Mouse (Mus musculus): ENCODE data around the gene Ciapin1.

The Ciapin1 gene

DNA sequence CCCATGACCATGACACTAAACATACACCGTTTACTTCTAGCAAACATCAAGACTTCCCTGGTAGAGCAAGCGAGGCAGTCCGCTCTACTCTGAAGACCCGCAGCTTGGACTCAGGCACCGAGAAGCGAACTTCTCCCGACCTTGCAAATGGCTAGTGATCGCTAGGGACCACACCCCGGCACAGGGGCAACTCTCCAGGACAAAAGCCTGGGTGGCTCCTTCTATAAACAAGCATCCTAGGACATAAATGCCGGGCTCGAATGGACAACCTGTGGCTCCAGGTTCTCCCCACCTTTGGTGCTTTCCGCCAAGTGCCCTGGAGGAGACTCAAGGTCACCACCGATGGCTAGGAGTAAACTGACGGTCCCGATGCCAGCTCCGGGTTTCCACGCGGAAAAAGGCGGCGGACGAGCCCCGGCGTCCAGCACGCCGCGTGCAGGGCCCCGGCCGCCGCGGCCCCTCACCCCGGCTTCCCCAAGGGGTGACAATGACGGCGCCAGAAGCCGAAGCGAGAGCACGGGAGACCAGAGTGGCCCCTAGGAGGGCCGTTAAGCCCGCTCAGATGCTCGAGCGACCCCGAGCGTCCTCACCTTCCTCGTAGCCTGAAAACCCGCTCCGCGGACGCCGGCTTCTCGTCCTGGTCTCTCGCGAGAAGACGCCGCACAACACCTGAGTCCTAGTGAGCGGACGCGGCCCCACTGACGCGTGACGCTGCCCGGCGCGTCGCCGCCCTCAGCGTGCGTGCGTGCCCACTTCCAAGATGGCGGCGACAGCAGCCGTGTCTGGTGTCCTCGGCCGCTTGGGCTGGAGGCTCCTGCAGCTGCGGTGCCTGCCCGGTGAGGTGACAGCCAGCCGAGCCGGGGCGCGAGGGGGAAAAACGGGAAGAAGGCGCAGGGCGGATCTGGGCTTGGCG, at the start of gene Ciapin1, which contains the start of gene Coq9:
Gene Ciapin1, minus strand, starts transcription at position 697 of the 913 bp plus-strand sequence.
Gene Coq9, plus strand, starts transcription at position 660 of the 913 bp plus-strand sequence.
- DNase-seq (ENCODE audit: low read depth, low spot score) = peak; percentile 97

DNA sequence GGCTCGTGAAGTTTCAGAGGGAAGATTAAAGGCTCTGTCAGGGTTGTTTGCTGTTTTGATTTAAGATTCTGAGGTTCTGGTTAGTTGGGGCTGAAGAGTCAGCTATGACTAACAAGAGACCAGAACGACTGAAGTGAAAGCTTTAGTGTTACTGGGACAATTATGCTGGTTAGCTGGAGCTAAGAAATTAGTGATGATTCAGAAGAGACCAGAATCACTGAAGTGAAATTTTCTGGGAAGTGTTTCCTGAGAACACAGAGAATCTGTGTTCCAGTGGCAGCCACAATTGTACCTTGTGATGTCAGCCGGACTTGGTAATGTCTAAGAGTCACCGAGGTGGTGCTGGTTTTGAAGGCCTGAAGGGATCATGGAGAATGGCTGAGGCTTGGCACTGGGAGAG, 42.6 kb upstream of the Ciapin1 start:
- DNase-seq (ENCODE audit: low read depth, low spot score) = no peak

DNA sequence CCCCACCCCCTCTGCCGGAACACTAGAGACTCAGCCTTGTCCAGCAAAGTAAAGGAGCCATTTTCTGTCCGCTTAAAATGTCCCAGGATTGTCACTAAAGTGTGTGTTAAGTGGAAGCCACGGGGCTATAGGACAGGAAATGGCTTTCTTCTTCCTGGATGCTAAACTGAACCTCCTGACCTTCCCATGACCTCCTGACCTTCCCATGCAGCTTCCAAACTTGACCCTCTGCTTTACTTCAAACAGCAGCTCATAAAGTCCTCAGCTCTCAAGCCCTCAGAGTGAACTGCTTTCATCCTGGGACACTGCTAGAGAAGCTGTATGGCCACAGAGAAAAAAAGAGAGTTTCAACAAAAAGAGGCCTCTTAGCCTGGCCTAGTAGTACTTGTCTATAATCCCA, 38.7 kb upstream of the Ciapin1 start:
- peak; percentile 62 for DNase-seq (ENCODE audit: low read depth, low spot score)

DNA sequence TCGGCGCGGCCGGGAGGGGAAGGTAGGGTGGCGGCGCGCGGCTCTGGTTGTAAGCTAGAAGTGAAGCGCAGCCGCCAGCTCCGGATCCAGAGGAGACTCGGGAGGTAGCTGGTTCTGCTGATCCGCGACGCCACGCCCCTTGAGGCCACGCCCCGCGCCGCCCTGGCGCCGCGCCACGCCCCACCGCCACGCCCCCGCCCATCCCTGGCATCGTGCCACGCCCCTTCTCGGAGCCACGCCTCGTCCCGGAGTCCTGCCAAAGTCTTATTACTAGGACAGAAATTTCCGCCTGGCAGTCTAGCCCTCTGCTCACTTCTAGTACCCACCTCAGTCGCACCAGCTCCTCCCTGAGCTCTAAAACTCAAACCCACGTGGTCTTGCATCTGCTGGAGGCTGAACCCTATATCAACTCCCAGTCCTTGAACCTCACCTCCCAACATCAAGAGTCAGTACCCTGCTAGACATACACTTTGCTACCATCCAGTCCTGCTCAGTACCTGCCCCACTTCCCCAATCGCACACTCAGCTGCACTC, 38.1 kb upstream of the Ciapin1 start, which contains the start of gene Dok4:
Gene Dok4, minus strand, starts transcription at position 134 of the 534 bp plus-strand sequence.
- DNase-seq (ENCODE audit: low read depth, low spot score) = peak; percentile 85

DNA sequence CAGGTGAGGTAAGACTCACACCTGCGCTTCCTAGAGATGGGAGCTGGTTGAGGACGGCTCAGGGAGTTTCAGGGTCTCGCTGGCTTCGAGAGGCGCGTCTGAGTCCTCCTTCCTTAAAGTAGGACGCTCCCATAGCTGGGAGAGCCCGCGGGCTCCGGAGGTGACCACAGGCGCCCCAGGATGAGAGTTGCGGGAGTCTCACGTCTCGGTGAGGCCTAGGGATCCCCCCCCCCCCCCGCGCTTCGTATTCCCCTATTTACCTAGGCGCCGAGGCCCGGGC, 37.7 kb upstream of the Ciapin1 start:
- DNase-seq (ENCODE audit: low read depth, low spot score) = no peak

DNA sequence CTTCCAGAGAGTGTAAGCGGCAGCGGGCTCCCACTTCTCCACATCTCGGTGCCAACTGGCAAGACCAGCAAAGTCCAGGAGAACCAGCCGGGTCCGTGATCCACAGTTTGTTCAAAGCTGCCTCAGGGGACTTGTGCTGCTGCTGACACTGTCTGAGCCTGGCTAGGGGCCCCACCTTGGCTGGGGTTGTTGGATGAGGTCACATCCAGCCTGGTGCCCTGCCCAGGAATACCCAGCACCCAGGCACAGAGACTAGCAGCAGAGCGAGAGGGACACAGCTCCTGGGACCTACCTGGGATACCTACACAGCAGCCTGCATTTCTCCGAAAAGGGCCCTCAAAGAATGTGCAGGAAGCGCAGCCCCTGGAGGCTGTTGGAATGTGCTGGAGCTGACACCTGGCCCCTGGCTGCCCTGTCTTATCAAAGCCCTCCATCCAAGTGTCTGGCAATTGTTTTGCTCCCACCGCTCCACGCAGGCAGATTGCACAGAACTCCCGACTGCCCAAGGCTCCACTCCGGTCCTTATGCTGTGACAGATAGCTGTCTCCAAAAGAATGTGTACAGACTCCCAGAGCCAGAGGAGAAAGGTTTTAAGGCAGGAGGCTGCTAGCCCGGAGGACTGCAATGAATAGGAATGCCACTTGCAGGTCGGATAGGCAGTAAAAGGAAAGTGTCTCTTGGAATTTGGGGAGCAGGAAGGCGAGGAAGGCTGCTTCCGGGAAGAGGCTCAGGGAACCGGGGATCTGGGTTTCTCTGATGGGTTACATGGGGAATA, 37.1 kb upstream of the Ciapin1 start:
- peak; percentile 24 for DNase-seq (ENCODE audit: low read depth, low spot score)

DNA sequence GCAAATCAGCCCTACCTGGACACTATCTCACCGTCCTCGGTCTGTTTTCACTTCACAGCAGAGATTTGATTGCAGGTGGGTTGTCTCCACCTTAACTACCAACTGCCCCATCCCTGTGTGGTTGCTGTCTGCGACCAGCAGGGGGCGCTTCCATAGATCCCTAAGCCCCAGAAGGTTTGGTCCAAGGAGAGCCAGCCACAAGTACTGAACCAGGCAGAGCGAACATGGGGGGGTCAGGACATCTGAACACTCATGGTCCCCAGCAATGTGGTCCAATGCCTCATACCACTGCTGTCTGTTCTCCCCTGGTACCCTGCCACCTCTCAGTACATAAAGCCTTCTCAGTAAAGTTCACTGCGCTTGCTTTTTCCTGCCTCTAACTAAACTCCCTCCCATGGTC, 36.2 kb upstream of the Ciapin1 start:
- DNase-seq (ENCODE audit: low read depth, low spot score) = peak; percentile 84

DNA sequence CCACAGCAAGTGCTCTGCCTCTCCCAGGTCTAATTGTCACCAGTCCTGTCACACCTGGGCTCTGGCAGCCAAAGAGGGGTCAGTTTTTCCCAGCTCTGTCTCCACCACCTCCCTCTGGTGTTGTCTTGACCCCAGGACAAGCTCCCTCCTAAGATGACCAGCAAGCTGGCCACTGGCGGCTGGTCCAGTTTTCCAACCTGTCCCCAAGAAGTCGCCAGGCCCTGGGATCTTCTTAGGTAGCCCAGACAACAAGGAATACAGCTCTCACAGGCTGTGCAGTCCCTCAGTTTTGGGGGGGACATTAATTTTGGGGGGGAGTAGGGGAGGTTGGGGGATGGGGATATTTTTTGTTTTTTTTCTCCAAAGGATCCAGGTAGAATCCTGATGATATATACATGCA, 34.4 kb upstream of the Ciapin1 start:
- DNase-seq (ENCODE audit: low read depth, low spot score) = no peak

DNA sequence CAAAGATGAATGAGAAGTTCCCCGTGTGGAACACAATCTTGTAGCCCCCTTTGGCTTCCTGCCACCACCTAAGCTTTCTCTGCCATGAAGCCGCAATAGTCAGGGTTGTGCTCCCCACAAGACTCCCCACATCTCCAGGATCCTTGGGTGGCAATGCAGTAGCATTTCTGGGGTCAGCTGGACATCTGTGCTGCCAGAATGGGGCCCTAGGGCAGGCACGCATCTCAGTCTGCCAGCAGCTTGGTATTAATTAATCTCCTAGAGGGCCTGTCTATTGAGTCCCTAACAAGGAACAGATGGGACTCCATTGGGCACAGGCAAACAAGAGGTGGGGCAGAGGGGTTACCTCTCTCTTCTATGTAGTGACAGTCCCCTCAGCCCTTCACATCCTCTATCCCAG, 34.0 kb upstream of the Ciapin1 start:
- DNase-seq (ENCODE audit: low read depth, low spot score) = no peak

DNA sequence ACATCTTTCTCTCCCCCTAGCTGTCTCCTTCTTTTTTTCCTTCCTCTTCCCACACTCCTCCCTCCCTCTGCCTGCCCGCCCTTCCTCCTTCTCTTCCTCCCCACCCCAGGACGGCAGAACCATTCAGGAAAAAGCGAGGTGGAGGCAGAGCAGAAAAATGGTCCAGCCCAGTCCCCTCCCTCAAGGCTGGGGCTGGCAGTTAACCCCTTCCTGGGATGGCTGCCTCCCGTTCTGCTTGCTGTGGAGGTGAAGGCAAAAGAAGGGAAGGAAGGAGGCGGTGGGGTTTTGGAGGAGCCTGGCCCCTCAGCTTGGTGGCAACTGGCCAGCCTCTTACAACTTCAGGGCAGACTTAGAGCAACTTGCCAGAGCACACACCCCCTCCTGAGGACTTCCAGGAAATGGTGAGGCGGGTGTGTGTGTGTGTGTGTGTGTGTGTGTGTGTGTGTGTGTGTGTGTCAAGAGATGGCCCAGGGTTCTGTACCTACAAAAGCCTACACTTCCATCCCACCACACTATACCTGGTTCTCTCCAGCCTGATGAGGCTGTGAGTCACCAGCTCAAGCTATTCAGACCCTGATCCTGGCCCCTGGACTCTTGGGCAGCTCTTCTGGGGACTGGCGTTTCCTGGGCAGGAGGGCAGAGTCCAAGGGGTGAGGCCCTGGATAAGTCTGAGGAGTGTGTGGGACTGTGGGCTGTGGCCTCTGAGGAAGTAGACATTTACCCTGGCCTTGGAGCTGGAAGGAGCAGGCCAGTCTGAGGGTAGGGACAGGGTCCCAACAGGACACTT, 33.1 kb upstream of the Ciapin1 start:
- DNase-seq (ENCODE audit: low read depth, low spot score) = peak; percentile 63

DNA sequence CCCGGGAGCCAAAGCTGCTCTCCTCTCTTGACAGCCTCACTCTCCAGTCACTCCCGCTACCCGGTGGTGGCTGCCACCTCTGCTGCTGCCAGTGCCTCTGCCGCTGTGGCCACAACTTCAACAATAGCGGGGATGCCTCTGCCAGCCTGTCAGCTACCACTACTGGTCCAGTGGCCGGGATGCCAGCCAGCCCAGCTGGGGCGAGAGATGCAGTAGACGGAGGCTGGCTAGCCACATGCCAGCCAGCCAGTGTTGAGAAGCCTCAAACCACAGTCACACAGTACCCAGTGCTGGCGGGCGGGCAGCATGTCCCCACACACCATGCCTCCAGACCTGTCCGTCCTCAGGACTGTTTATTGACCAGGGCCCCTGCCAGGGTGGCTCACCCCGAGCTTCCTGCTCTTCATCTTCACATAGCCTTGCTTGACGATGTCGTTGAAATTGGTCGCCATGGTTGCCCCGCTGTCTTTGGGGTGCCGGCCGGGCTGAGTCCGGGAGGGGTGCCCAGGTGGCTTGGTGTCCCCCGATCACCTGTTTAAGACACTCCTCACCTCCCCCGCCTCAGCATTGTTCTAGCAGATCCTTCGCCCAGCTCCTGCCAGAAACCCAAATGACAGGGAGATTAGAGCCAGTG, 32.4 kb upstream of the Ciapin1 start:
- no peak for DNase-seq (ENCODE audit: low read depth, low spot score)

DNA sequence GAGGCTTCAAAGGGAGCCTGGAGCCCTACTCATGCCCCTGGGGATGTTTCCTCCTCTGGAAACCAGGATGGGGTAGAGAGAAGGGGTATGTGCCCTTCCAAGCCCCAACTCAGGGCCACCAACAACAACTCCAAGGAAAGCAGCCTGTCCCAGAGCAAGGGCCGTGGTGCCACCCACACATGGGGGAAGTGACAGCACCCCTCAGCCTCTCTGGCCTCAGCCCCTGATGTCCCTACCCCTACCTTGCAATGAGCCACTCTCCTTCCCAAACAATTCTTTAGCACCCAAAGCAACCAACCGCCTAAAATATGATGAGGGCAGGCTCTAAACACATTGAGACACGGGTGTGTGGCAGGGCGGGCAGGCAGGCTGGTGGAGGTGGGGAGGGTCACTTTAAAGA, 31.8 kb upstream of the Ciapin1 start:
- no peak for DNase-seq (ENCODE audit: low read depth, low spot score)

DNA sequence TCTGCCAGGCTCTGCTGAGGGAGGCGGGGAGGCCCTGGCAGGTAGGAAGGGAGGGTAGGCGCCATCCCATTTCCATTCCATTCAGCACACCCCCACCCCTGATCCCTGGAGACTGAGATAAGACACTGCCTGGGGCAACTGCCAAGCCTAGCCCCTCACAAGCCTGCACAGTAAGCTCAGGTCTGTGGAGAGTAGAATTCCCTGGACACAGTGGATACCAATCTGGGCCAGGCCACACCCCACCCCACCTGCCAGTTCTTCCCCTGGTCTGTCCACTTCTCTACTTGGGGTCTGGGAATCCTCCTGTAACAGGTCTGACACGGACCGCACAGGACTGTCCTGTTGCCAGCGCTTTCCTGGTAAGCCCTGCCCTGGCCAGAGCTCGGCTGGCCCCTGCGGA, 31.0 kb upstream of the Ciapin1 start:
- no peak for DNase-seq (ENCODE audit: low read depth, low spot score)

DNA sequence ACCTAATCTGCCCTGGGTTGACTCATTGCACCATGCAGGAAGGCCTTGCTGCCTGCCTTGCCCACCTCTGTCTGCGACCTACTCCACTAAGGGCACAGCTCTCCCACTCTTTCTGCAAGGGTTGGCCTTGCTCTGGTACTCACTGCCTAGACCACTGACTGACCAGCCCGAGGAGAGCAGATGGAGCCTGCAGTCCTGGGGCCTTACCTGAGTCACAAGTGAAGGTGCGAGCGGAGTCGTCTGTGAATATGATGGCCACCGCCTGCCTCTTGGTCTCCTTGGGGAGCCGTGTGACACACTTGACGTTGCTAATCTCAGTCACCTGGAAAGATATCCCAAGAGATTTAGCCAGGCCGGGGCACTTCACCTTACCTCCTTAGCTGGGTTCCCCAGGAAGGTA, 28.8 kb upstream of the Ciapin1 start:
- DNase-seq (ENCODE audit: low read depth, low spot score) = no peak

DNA sequence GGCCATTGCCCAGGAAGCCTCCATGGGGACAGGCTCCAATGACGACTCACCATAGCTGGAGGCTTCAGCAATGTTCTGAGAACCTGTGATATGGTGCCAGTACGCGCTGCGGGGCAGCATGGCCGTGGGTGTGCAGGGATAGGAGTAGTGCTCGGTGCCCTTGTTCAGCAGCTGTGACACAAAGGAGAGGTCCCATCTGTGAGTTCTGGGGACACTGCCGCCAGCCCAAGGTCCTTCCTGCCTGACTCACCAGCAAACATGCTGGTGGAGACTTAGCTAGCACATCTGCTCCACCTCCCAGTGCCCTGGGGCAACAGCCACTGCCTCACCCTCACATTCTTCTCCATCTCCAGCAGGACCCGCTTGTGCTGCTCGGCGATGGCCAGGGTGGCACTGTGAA, 27.1 kb upstream of the Ciapin1 start:
- DNase-seq (ENCODE audit: low read depth, low spot score) = no peak

DNA sequence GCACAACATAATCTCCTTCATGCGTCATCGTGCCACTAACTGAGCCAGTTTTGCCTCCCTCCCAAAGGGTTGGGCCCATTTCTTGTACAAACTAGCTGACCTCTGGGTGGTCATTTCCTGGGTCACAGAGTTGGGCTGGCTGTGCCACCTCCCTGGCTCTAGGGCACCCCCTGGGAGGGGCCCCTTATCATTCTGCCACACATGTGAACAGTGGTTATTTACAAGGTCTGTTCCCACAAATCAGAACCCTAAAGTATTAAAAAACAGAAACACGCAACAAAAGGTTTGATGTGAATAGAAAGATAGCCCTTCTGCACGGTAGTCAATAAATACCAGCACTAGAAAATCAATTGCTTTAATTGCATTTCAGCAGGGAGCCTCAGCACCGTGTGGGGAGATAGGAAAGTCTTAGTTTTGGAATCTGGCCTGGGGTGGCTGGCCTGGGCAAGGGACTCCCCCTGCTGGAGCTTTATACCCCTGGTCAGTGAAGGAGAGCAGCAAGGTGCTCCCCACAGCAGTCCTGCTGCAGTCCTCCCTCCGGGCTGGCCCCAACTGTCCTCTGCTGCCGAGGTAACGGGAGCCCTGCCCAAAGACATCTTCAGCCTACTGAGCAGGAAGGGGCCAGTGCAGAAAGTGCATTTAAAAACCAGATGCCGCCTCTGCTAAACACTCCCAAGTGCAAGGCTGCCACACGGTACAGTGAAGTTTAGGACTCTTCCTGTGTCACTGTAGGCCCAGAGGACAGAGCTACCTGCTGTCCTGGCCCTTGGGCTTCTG, 25.9 kb upstream of the Ciapin1 start:
- no peak for DNase-seq (ENCODE audit: low read depth, low spot score)

DNA sequence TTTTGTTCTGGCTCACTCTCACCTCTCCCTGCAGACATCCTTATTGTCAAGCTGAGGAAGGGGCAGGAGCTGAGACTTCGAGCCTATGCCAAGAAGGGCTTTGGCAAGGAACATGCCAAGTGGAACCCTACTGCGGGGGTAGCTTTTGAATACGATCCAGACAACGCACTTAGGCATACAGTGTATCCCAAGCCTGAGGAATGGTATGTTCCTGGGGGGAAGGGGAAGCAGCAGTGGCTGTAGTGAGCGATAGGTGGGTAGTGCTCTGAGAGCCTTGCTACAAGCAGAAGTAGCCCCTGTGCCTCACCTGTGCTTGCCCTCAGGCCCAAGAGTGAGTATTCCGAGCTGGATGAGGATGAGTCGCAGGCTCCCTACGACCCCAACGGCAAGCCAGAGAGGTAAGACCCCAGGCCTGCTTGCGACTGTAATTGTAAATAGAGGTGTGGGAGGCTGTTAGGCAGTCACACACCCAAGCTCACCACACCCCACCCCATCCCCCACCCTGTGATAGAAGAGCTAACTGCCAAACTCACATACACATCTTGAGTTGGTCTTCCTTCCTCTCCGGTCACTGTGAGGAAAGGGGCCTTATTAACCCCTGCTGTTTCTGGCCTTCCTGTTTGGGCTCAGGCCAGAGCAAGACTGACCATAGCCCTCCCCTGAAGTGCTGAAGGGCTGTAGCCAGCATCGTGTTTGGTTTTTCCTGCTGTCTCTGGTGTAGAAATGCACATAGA, 24.5 kb upstream of the Ciapin1 start:
- DNase-seq (ENCODE audit: low read depth, low spot score) = no peak

DNA sequence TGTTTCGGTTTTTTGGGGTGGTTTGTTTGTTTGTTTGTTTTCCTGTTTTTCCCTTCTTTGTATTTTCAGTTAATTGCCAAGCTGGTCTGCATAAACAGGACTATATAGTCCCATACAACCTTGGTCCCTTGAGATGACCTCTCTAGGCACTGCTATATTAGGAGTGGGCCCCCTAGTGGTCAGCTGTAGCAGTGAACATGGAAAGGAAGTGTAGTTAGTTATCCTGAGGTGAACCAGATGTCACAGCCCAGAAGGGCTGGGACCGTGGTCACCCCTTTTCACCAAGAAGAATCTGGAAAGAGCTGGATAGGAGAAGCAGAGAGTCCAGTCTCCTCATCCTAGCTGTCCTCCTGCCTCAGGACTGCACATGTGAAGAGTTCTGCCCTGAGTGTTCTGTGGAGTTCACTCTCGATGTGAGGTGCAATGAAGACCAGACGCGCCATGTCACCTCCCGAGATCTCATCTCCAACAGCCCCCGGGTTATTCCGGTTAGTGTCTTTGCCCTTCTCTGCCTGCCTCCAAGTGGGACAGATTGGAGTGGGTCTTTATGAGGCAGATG, 23.3 kb upstream of the Ciapin1 start:
- DNase-seq (ENCODE audit: low read depth, low spot score) = peak; percentile 75

DNA sequence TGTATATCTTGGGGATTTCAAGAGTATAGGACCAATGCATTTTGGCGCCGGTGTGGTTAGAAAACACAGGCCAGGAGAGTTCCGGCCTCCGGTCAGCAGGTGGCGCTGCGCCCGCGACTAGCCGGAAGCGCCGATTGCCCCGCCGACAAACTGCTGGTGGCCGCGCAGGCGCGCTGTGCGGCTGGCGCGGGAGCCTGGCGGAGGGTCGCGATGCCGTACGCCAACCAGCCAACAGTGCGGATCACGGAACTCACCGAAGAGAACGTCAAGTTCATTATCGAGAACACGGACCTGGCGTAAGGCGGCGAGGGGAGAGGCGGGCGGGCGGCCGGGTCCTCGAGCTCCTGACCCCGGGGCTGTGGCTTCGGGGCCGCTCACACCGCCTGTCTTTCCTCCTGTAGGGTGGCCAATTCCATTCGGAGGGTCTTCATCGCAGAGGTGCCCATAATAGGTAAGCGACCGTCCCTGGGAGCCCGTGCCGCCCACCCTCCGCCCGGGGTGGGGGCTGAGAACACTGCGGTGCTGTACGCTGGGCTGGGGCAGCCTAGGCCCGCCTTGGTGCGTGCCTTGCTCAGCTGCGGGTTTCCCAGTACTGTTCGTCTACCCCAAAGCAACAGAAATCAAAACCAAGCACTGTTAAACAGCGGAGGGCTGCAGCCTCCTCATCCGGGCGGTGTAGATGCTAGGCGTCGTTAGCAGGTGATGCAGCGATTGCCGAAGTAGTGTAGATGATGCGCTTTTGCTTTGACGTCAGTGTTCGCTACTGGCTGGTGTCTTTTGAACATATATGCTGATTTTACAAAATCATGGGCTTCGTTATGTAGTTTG, 19.4 kb upstream of the Ciapin1 start, which contains the start of gene Polr2c:
Gene Polr2c, plus strand, starts transcription at position 105 of the 828 bp plus-strand sequence.
- DNase-seq (ENCODE audit: low read depth, low spot score) = peak; percentile 86
